Mouse (Mus musculus) heart, postnatal 0 days (tissue): ENCODE results near the gene Tecpr2. TPM values are rescaled to one million over a fixed set of nuclear protein-coding genes. Genes with fewer than 3 reads are reported as not detected.

ENCODE experiments used
- ATAC-seq: fragments of 200-750 bp; cut with Nextera tagmentation; 2 replicates; pipeline ENCODE4 v1.8.0; 2017; ENCODE audit warnings: low read depth, moderate number of reproducible peaks, moderate library complexity; ENCODE audit not compliant: insufficient read depth
- DNase-seq: peaks from one replicate; pipeline ENCODE4 v3.0.0-alpha.2; 2016; ENCODE audit warnings: low spot score
- H3K27ac ChIP-seq: fragments of 300-500 bp; sonication (generic); 2 replicates; pipeline ENCODE4 v1.5.1; 2014; ENCODE audit warnings: low read depth, mild to moderate bottlenecking
- H3K27me3 ChIP-seq: fragments of 300-500 bp; sonication (generic); 2 replicates; pipeline ENCODE4 v1.6.1; 2014; ENCODE audit warnings: low read length, mixed read lengths; ENCODE audit not compliant: control insufficient read depth, insufficient read depth
- H3K36me3 ChIP-seq: fragments of 300-500 bp; sonication (generic); replicated peaks from 2 replicates; pipeline ENCODE4 v1.6.1; 2014; ENCODE audit warnings: low read length, mixed read lengths; ENCODE audit not compliant: control insufficient read depth, insufficient read depth
- H3K4me1 ChIP-seq: fragments of 300-500 bp; sonication (generic); 2 replicates; pipeline ENCODE4 v1.6.1; 2014; ENCODE audit warnings: antibody characterized with exemption; ENCODE audit not compliant: control insufficient read depth, insufficient read depth
- H3K4me2 ChIP-seq: fragments of 300-500 bp; sonication (generic); 2 replicates; pipeline ENCODE4 v1.6.1; 2014; ENCODE audit warnings: low read depth, mild to moderate bottlenecking, low read length, moderate library complexity
- H3K4me3 ChIP-seq: fragments of 300-500 bp; sonication (generic); 2 replicates; pipeline ENCODE4 v1.5.1; 2014; ENCODE audit warnings: low read depth, low read length
- H3K9ac ChIP-seq: fragments of 300-500 bp; sonication (generic); replicated peaks from 2 replicates; pipeline ENCODE4 v1.6.1; 2014; ENCODE audit warnings: low read depth, low read length, mixed read lengths
- H3K9me3 ChIP-seq: fragments of 300-500 bp; sonication (generic); replicated peaks from 2 replicates; pipeline ENCODE4 v1.6.1; 2016; ENCODE audit warnings: low read length; ENCODE audit not compliant: control insufficient read depth
- CTCF ChIP-seq: IDR thresholded peaks from 2 replicates; pipeline ENCODE4 v1.5.1; 2016; ENCODE audit warnings: antibody characterized with exemption, control low read depth, low read depth
- EP300 ChIP-seq: IDR thresholded peaks from 2 replicates; pipeline ENCODE4 v1.6.1; 2016; ENCODE audit warnings: antibody characterized with exemption, low read depth
- WGBS: fragments of 180-500 bp; shearing (Covaris S2); extraction: QIAGEN DNeasy Blood & Tissue Kit; methylation state at CpG from one replicate; pipeline ENCODE4 v1.1.7; 2014; 5-methylcytosine and 5-hydroxymethylcytosine counted together
- polyA plus RNA-seq: library from polyadenylated mRNA; unstranded; fragments of >200 nt; fragmentation: Nextera tagmentation; extraction: Ambion mirVana; gene quantifications from 2 replicates; pipeline ENCODE4 v1.2.1, GENCODE M21; 2015
- total RNA-seq: library from RNA; depleted of rRNA; stranded (reverse); fragments of >200 nt; gene quantifications from 2 replicates; pipeline ENCODE4 v1.2.3, GENCODE M21; 2014; ENCODE audit warnings: low replicate concordance

The Tecpr2 gene
- total and polyA plus RNA-seq, 2 experiments from 2014 or later, result 1.4 to 4.7 TPM

GRCm38 (mm10) chr12:111004142-111004541 is 115.1 kb downstream of the Tecpr2 start:
- ATAC-seq (no peak), DNase-seq (no peak)
- Histone ChIP-seq H3K27ac (no peak overlapping the region), H3K4me2 (no peak overlapping the region), H3K4me1 (peaks cover 19% of the 10 kb centered on the region), H3K27me3 (no peaks in the 10 kb centered on the region), H3K9ac (no peak overlapping the region), H3K4me3 (no peak overlapping the region), H3K9me3 (no peaks in the 10 kb centered on the region), H3K36me3 (no peaks in the 10 kb centered on the region)
- WGBS, result 75% methylated on average over 9 of the region's 9 CpGs
- TF ChIP-seq CTCF, result no peak
- no peak for TF ChIP-seq EP300

GRCm38 (mm10) chr12:111005803-111006202 is 116.7 kb downstream of the Tecpr2 start:
- no peaks in the 10 kb centered on the region for H3K36me3 ChIP-seq
- no peak overlapping the region for H3K4me2 ChIP-seq
- 74% methylated on average over 6 of the region's 6 CpGs for WGBS
- no peak overlapping the region for H3K27ac ChIP-seq
- peaks cover 26% of the 10 kb centered on the region for H3K4me1 ChIP-seq
- H3K4me3 ChIP-seq, result no peak overlapping the region
- H3K9ac ChIP-seq, result no peak overlapping the region
- no peak for DNase-seq
- TF ChIP-seq CTCF (no peak), EP300 (no peak)
- H3K9me3 ChIP-seq, result no peaks in the 10 kb centered on the region
- H3K27me3 ChIP-seq, result no peaks in the 10 kb centered on the region
- ATAC-seq, result no peak

- Histone ChIP-seq H3K9ac (no peak overlapping the region), H3K36me3 (no peaks in the 10 kb centered on the region), H3K4me3 (no peak overlapping the region), H3K4me2 (no peak overlapping the region), H3K4me1 (peaks cover 26% of the 10 kb centered on the region), H3K27ac (0 out of 2 replicates have a peak overlapping the region, but pooled peaks have one; percentile 2), H3K9me3 (no peaks in the 10 kb centered on the region), H3K27me3 (no peaks in the 10 kb centered on the region)
- WGBS, result 53% methylated on average over 5 of the region's 5 CpGs
- no peak for TF ChIP-seq CTCF
- TF ChIP-seq EP300, result no peak
- ATAC-seq, result peak; percentile 2; the same call in 1 of the 2 replicates
- no peak for DNase-seq
These were observed 117.3 kb downstream of the Tecpr2 start for GRCm38 (mm10) chr12:111006339-111006738.

- peaks cover 26% of the 10 kb centered on the region for H3K4me1 ChIP-seq
- no peaks in the 10 kb centered on the region for H3K36me3 ChIP-seq
- no peaks in the 10 kb centered on the region for H3K27me3 ChIP-seq
- WGBS, result 39% methylated on average over 14 of the region's 14 CpGs
- TF ChIP-seq CTCF, result no peak
- TF ChIP-seq EP300, result no peak
- peak; percentile 74 for ATAC-seq
- H3K9me3 ChIP-seq, result no peaks in the 10 kb centered on the region
- H3K9ac ChIP-seq, result no peak overlapping the region
- no peak overlapping the region for H3K4me2 ChIP-seq
- H3K4me3 ChIP-seq, result no peak overlapping the region
- H3K27ac ChIP-seq, result peak overlapping the region; percentile 61
- DNase-seq, result peak; percentile 83
These were observed 118.4 kb downstream of the Tecpr2 start for GRCm38 (mm10) chr12:111007134-111008103.

- Histone ChIP-seq H3K4me1 (peaks cover 26% of the 10 kb centered on the region), H3K9me3 (no peaks in the 10 kb centered on the region), H3K27ac (peak overlapping the region; percentile 61), H3K4me2 (no peak overlapping the region), H3K36me3 (no peaks in the 10 kb centered on the region), H3K4me3 (no peak overlapping the region), H3K9ac (peak overlapping the region; percentile 0; the same call in 1 of the 2 replicates), H3K27me3 (no peaks in the 10 kb centered on the region)
- DNase-seq (no peak), ATAC-seq (no peak)
- WGBS, result 28% methylated on average over 11 of the region's 11 CpGs
- no peak for TF ChIP-seq CTCF
- no peak for TF ChIP-seq EP300
These were observed 119.7 kb downstream of the Tecpr2 start for GRCm38 (mm10) chr12:111008500-111009490.
